Mouse (Mus musculus) layer of hippocampus, adult 9-10 months (tissue): ENCODE measurements around the gene Ms4a2.

Experiments
- DNase-seq: peaks from one replicate; pipeline ENCODE4 v3.0.0; 2022; ENCODE audit warnings: low spot score

Gene Ms4a2

GRCm38 (mm10) chr19:11623551-11623950 is at the start of gene Ms4a2:
Gene Ms4a2, minus strand, starts transcription at chr19:11623719.
- DNase-seq: no peak

- no peak for DNase-seq
Observed at GRCm38 (mm10) chr19:11661562-11661961, 38.0 kb upstream of the Ms4a2 start.

- DNase-seq: no peak
Observed at GRCm38 (mm10) chr19:11660459-11660858, 36.9 kb upstream of the Ms4a2 start, which contains the start of gene Oosp2. Gene Oosp2, minus strand, starts transcription at chr19:11660559.

GRCm38 (mm10) chr19:11659142-11659541 is 35.6 kb upstream of the Ms4a2 start:
- no peak for DNase-seq

- no peak for DNase-seq
Observed at GRCm38 (mm10) chr19:11649564-11649963, 26.0 kb upstream of the Ms4a2 start.

- DNase-seq: no peak
Observed at GRCm38 (mm10) chr19:11646166-11646565, 22.6 kb upstream of the Ms4a2 start.

- DNase-seq: no peak
Observed at GRCm38 (mm10) chr19:11640732-11641131, 17.2 kb upstream of the Ms4a2 start, which contains the start of gene Ms4a3. Gene Ms4a3, minus strand, starts transcription at chr19:11640851.

GRCm38 (mm10) chr19:11639038-11639437 is 15.5 kb upstream of the Ms4a2 start:
- no peak for DNase-seq

GRCm38 (mm10) chr19:11635572-11635971 is 12.1 kb upstream of the Ms4a2 start:
- no peak for DNase-seq

GRCm38 (mm10) chr19:11634330-11634729 is 10.8 kb upstream of the Ms4a2 start:
- DNase-seq: no peak

GRCm38 (mm10) chr19:11633732-11634131 is 10.2 kb upstream of the Ms4a2 start:
- no peak for DNase-seq

- no peak for DNase-seq
Observed at GRCm38 (mm10) chr19:11625231-11625630, 1.7 kb upstream of the Ms4a2 start.

GRCm38 (mm10) chr19:11624800-11625199 is 1.3 kb upstream of the Ms4a2 start:
- no peak for DNase-seq

GRCm38 (mm10) chr19:11617983-11618382 is 5.5 kb downstream of the Ms4a2 start:
- DNase-seq: no peak

GRCm38 (mm10) chr19:11614805-11615204 is 8.7 kb downstream of the Ms4a2 start:
- DNase-seq: no peak

GRCm38 (mm10) chr19:11613776-11614443 is 9.6 kb downstream of the Ms4a2 start:
- no peak for DNase-seq

GRCm38 (mm10) chr19:11613084-11613483 is 10.4 kb downstream of the Ms4a2 start:
- DNase-seq: no peak

- DNase-seq: no peak
Observed at GRCm38 (mm10) chr19:11612293-11612692, 11.2 kb downstream of the Ms4a2 start.

- DNase-seq: no peak
Observed at GRCm38 (mm10) chr19:11611541-11611945, 12.0 kb downstream of the Ms4a2 start.

GRCm38 (mm10) chr19:11608172-11608571 is 15.3 kb downstream of the Ms4a2 start:
- DNase-seq: no peak

- DNase-seq: no peak
Observed at GRCm38 (mm10) chr19:11604603-11605002, 18.9 kb downstream of the Ms4a2 start, which contains the start of gene Ms4a6d. Gene Ms4a6d, minus strand, starts transcription at chr19:11604849.

GRCm38 (mm10) chr19:11602026-11602425 is 21.5 kb downstream of the Ms4a2 start:
- peak; percentile 58 for DNase-seq

- DNase-seq: no peak
Observed at GRCm38 (mm10) chr19:11601349-11601748, 22.2 kb downstream of the Ms4a2 start.

- no peak for DNase-seq
Observed at GRCm38 (mm10) chr19:11589891-11590449, 33.5 kb downstream of the Ms4a2 start.
